Mouse (Mus musculus) cerebellum, adult 11 months (tissue): ENCODE data around the gene Cdk9.

Experiments
- DNase-seq: peaks from one replicate; pipeline ENCODE4 v3.0.0; 2022

The Cdk9 gene

GRCm38 (mm10) chr2:32731911-32732310 is 19.0 kb upstream of the Cdk9 start:
- no peak for DNase-seq

DNA sequence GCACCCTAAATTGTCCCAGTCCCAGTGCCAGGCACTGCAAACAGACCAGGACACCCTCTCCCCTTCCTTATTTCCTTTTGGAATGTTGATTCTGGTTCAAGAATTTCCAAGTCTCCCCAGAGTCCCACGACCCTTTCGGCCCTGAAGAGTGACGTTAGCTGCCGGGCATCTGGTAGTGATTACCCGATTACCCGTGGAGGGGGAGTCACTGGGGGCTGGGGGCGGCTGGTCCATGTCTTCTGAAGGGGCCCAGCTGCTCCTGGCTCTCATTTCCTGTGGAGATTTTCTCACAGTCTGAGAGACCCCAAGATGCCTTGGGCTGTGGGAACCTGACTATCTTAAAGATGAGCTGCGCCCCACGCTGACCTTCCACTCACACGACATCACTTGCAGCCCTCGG is 18.0 kb upstream of the Cdk9 start:
- no peak for DNase-seq

DNA sequence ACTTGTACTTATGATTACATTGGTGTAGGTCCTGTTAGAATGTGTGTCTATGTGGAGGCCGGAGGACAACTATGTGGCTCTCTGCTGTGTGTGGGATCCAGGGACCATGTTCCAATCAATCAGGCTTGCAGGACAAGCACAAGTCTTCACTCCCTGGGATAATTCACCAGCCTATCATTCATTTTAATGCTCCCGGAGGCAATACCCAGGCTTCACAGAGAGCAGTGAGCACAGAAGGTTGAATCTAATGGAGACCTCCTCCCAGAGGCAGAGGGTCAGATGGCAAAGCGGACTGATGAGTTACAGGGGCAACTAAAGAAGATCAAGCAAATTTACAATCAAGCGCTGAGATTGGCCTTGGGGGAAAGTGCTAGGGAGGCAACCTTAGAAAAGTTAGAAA is 16.7 kb upstream of the Cdk9 start:
- no peak for DNase-seq

- no peak for DNase-seq
Observed at GRCm38 (mm10) chr2:32728463-32728862, 15.6 kb upstream of the Cdk9 start.

GRCm38 (mm10) chr2:32727435-32727834 is 14.6 kb upstream of the Cdk9 start:
- DNase-seq: peak; percentile 83

DNA sequence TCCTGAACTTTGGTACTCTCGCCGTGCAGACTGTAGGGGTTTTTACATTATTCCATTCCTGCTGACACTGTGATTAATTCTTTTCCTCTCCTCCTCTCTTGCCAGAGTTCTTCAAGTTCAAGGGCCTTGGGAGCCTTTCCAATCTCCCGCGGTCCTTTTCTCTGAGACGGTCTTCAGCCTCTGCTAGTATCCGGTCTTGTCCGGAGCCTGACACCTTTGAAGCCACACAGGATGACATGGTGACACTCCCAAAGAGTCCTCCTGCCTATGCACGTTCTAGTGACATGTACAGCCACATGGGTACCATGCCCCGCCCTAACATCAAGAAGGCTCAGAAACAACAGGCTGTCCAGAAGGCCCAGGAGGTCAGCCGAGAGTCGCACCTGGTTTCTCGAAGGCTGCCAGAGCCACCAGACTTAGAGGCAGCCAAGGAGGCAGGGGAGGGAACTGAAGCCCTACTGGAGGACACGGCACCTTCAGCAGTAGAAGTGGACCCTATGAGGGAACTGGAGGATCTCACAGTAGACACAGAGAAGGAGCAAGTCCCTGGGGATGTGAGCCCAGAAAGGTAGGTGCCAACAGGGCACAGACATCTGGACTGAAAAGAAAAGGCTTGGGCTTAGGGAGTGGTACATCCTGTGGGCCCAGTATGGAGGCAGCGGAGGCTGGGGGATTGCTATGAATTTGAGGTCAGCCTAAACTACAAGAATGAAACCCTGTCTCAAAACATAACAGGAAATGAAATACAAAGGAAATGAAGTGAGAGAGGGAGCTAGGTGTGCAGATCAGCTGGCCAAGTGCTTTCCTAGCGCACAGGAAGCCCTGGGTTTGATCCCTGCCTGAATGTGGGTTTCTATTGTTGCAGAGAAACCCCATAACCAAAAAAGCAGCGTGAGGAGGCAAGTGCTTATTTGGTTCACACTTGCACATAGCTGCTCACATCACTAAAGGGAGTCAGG is 12.2 kb upstream of the Cdk9 start:
- DNase-seq: no peak

- no peak for DNase-seq
Observed at GRCm38 (mm10) chr2:32724149-32724548, 11.3 kb upstream of the Cdk9 start.

- DNase-seq: no peak
Observed at GRCm38 (mm10) chr2:32722581-32722980, 9.7 kb upstream of the Cdk9 start.

DNA sequence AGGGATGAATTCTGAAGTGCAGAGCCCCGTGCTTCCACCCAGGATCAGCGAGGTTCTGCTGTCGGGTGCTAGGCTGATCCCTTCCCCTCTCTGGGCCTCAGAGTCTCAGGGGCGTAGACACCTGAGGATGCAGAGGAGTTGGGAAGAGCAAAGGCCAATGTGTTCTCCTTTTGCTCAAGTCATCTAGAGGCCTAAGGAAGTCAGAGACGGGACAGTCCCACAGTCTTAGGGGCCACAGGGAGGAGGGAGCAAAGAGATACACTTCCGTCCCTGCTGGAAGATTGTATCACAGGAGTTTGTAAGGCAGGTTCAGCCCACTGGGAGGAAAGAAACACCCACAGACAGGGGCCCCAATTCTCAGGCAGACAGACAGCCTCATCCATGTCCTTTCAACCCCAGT is 9.2 kb upstream of the Cdk9 start:
- DNase-seq: no peak

GRCm38 (mm10) chr2:32720681-32721229 is 7.9 kb upstream of the Cdk9 start, which contains the start of gene Sh2d3c:
Gene Sh2d3c, plus strand, starts transcription at chr2:32721055.
- no peak for DNase-seq

DNA sequence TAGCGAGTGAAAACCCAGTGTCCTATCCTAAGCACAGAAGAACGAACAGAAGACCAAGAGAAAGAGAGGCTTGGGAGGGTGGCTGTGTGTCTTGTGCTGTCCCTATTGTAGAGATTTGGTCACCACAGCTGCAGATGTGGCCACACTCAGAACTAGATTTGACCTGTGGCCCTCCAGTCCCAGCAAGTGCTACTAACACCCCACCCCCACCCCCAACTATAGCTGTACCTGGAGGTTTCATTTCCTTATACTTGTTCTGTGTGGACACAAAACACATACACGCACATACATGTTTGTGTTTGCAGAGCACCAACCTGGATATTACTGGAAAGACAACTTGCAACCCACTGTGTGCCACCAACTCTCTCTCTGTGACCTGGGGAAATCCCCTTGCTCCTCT is 7.2 kb upstream of the Cdk9 start:
- DNase-seq: no peak

GRCm38 (mm10) chr2:32718761-32719160 is 5.9 kb upstream of the Cdk9 start:
- DNase-seq: no peak

- no peak for DNase-seq
Observed at GRCm38 (mm10) chr2:32714987-32715425, 2.1 kb upstream of the Cdk9 start.

GRCm38 (mm10) chr2:32714117-32714986 is 1.5 kb upstream of the Cdk9 start:
- DNase-seq: peak; percentile 38

GRCm38 (mm10) chr2:32712586-32712933 is 316 bp downstream of the Cdk9 start:
- peak; percentile 95 for DNase-seq

- peak; percentile 66 for DNase-seq
Observed at GRCm38 (mm10) chr2:32712108-32712551, 746 bp downstream of the Cdk9 start.

DNA sequence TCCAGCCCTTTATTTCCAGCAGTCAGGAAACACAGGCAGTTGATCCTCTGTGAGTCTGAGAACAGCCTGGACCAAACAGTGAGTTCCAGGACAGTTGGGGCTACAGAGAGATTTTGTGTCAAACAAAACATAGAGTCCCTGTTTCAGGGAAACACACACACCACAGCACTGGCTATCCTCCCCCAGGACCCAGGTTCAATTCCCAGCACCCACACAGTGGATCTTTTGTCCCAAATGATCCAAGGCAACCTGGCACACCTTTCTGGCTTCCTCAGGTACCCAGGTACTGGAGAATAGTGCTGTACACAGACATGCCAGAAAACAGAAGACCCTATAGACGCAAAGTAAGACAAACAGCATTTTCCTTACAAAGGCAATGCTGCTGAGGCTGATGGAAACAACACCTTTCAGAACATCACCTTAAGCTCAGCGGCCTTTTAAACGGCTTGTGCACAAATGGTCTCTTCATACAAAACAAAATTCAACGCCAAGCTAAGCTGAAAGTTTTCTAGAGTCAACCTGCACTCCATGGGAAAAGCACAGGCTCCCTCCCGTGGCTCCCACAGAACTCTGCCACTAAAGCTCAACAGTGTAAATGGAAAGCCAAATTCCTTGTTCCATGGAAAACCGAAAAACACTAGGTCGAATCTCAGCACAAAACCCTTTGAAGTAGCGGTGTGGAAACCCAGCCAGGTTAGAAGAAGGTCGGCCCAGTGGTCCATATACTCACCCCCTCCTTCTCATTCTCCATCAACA is 1.4 kb downstream of the Cdk9 start:
- DNase-seq: no peak

GRCm38 (mm10) chr2:32710425-32710824 is 2.5 kb downstream of the Cdk9 start:
- DNase-seq: no peak

DNA sequence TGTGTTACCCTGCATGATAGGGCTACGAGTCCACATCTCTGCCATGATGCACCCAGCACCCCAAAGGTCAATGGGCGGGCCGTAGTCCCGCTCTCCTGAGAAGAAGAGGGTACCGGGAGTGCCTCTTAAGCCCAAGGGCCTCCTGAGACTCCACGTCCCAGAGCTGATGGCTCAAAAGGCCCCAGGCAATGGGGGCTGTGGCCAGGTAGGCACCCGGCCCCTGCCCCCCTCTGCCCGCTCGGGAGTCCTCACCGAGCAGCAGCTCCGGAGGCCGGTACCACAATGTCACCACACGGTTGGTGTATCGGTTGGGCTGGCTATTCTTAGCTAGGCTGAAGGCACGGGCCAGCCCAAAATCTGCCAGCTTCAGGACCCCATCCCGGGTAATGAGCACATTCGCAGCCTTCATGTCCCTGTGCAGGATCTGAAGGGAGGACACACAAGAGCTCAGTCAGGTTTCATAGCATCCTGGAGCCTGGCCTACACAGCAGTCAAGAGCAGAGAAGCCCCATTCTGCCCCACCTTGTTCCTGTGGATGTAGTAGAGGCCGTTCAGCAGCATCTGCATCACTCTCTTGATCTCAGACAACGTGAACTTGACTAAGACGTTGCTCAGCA is 3.2 kb downstream of the Cdk9 start:
- DNase-seq: no peak

DNA sequence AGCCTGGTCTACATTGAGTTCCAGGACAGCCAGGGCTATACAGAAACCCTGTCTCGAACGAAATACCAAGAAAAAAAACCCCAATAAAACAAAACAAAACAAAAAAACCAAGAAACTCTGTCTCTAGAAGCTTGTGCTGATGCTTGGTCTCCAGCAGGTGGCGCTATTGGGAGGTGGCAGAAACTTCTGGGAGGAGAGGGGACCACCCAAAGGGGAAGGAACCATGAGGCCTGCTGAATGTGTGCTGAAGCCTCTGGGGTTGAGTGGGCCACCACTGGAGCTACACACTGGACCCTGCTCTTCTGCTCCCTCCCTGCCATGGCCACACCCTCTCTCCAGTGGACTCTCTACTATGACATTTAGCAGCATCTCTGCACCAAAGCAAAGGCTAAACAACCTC is 4.2 kb downstream of the Cdk9 start:
- no peak for DNase-seq

DNA sequence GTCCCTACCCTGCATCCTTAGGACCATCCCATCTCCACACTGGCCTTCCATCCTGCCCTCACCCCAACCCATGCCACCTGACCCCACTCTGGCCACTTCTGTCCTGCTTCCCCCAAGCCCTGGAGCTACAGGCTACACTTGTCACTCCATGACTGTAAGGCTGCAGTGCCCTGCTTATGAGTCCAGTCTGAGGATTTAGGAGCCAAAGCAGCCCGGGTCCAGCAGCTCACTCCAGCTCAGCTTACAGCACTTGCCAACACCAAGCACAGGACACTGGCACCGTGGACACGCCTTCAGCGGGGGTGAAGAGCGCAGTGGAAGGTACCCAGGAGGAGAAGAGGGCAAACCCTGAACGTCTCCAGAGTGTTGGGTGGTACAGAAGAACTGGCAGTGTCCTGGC is 5.9 kb downstream of the Cdk9 start:
- no peak for DNase-seq

DNA sequence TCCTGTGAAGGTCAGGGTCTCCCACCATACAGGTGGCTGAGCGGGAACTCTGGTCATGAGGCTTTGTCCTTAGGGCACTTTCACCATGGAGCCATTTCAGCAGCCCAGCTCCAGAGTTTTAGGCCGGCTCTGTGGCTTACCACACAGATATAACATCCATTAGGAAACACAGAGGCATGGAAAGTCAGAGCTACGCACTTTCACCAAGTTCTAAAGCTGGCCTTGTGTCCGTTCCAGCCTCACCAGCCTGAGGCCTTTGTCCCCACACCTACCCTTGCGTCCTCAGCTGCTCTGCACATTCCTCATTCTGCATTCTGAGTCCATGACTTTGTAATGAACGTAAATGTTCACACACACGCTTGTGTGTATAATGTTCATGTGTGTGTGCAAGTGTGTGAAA is 7.9 kb downstream of the Cdk9 start:
- DNase-seq: no peak
